Mouse (Mus musculus) thymus, postnatal 0 days (tissue): ENCODE measurements around the gene Nme9. TPM values are rescaled to one million over a fixed set of nuclear protein-coding genes. Genes with fewer than 3 reads are reported as not detected.

Experiments
- DNase-seq: peaks from one replicate; pipeline ENCODE4 v3.0.0-alpha.2; 2015; ENCODE audit warnings: low spot score
- polyA plus RNA-seq: library from polyadenylated mRNA; unstranded; fragments of >200 nt; fragmentation: Nextera tagmentation; extraction: Ambion mirVana; gene quantifications from 2 replicates; pipeline ENCODE4 v1.2.1, GENCODE M21; 2015

The Nme9 gene
- 0.31 and 0.73 TPM in 2 replicates for polyA plus RNA-seq

GRCm38 (mm10) chr9:99451161-99451560, at the start of gene Nme9:
Nme9 (plus strand) TSS chr9:99451475.
- no peak for DNase-seq

- DNase-seq, result no peak
Measured at GRCm38 (mm10) chr9:99409280-99409679, 42.0 kb upstream of the Nme9 start.

GRCm38 (mm10) chr9:99411093-99411492, 40.2 kb upstream of the Nme9 start:
- no peak for DNase-seq

GRCm38 (mm10) chr9:99411785-99412184, 39.5 kb upstream of the Nme9 start:
- no peak for DNase-seq

GRCm38 (mm10) chr9:99416809-99417208, 34.5 kb upstream of the Nme9 start:
- no peak for DNase-seq

- no peak for DNase-seq
Measured at GRCm38 (mm10) chr9:99417288-99417846, 33.9 kb upstream of the Nme9 start.

- DNase-seq, result no peak
Measured at GRCm38 (mm10) chr9:99418377-99418776, 32.9 kb upstream of the Nme9 start.

- no peak for DNase-seq
Measured at GRCm38 (mm10) chr9:99419951-99420701, 31.1 kb upstream of the Nme9 start.

- DNase-seq, result no peak
Measured at GRCm38 (mm10) chr9:99421914-99422313, 29.4 kb upstream of the Nme9 start.

GRCm38 (mm10) chr9:99423692-99424573, 27.3 kb upstream of the Nme9 start:
- peak; percentile 5 for DNase-seq

GRCm38 (mm10) chr9:99424574-99424863, 26.8 kb upstream of the Nme9 start:
- no peak for DNase-seq

GRCm38 (mm10) chr9:99425262-99425661, 26.0 kb upstream of the Nme9 start:
- DNase-seq, result no peak

- no peak for DNase-seq
Measured at GRCm38 (mm10) chr9:99428601-99429331, 22.5 kb upstream of the Nme9 start.

- DNase-seq, result no peak
Measured at GRCm38 (mm10) chr9:99429845-99430244, 21.4 kb upstream of the Nme9 start.

GRCm38 (mm10) chr9:99430806-99431205, 20.5 kb upstream of the Nme9 start:
- DNase-seq, result no peak

GRCm38 (mm10) chr9:99431346-99431745, 19.9 kb upstream of the Nme9 start:
- no peak for DNase-seq

- DNase-seq, result no peak
Measured at GRCm38 (mm10) chr9:99431963-99432362, 19.3 kb upstream of the Nme9 start.

- DNase-seq, result no peak
Measured at GRCm38 (mm10) chr9:99432478-99432877, 18.8 kb upstream of the Nme9 start.

- no peak for DNase-seq
Measured at GRCm38 (mm10) chr9:99434892-99435618, 16.2 kb upstream of the Nme9 start.

- no peak for DNase-seq
Measured at GRCm38 (mm10) chr9:99435619-99436181, 15.6 kb upstream of the Nme9 start.
